Mouse (Mus musculus) bone marrow macrophage, adult 2 months (primary cell): ENCODE measurements around the gene Slc38a1.

Experiments used
- CTCF ChIP-seq: IDR thresholded peaks from 2 replicates; pipeline ENCODE4 v1.5.1; 2012; ENCODE audit warnings: low read depth, mild to moderate bottlenecking, low read length, moderate library complexity
- POLR2A ChIP-seq: IDR thresholded peaks from 2 replicates; pipeline ENCODE4 v1.6.1; 2012; ENCODE audit warnings: mild to moderate bottlenecking, low read depth, low read length, borderline replicate concordance

DNA sequence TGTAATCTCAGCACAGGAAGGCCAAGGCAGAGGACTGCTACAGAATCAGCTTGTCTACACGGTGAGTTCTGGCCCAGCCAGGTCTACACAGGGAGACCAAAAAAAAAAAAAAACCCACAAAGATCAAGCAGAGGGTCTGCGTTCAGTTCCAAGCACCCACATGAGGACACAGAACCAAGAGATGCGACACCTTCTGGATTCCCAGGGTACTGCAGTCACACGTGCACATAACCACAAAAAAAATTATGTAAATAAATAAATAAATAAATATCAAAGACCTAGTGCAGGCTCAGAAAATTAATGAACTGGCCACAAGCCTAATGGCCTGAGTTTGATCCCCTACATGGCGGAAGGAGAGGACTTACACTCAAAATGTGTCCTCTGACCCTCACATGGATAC is 10.5 kb downstream of the Slc38a1 start:
- TF ChIP-seq POLR2A = no peak
- TF ChIP-seq CTCF = no peak
